Mouse (Mus musculus): ENCODE measurements at regions not wholly inside any gene's neighbourhood (a gene's known extent, or its start where the extent isn't known, plus 50 kb on each side); places are given as distances from the start of the nearest gene placed in this dataset.

- Histone ChIP-seq H3K9ac (replicated peaks; ENCODE audit: low read length) (no peak overlapping the region), H3K27ac (replicated peaks; ENCODE audit: low read depth, low read length) (no peak overlapping the region), H3K36me3 (replicated peaks; ENCODE audit: control insufficient read depth, insufficient read depth, low read depth, low read length) (no peaks in the 10 kb centered on the region), H3K4me3 (ENCODE audit: low read depth, low read length) (no peak overlapping the region), H3K27me3 (ENCODE audit: control insufficient read depth, insufficient read depth, low read length) (no peaks in the 10 kb centered on the region), H3K4me1 (ENCODE audit: control insufficient read depth, insufficient read depth, low read length) (no peaks in the 10 kb centered on the region), H3K4me2 (ENCODE audit: low read depth, low read length) (no peak overlapping the region), H3K9me3 (replicated peaks; ENCODE audit: control insufficient read depth, low read length) (no peaks in the 10 kb centered on the region)
- DNase-seq (ENCODE audit: low spot score), result no peak
- WGBS, result 94% methylated on average over 5 of the region's 5 CpGs
- no peak for ATAC-seq (replicated peaks; ENCODE audit: insufficient number of reproducible peaks, low FRiP score, low TSS enrichment, low read depth)
These were observed 179.7 kb upstream of the Tas2r134 start for GRCm38 (mm10) chr2:51447616-51448015.

DNA sequence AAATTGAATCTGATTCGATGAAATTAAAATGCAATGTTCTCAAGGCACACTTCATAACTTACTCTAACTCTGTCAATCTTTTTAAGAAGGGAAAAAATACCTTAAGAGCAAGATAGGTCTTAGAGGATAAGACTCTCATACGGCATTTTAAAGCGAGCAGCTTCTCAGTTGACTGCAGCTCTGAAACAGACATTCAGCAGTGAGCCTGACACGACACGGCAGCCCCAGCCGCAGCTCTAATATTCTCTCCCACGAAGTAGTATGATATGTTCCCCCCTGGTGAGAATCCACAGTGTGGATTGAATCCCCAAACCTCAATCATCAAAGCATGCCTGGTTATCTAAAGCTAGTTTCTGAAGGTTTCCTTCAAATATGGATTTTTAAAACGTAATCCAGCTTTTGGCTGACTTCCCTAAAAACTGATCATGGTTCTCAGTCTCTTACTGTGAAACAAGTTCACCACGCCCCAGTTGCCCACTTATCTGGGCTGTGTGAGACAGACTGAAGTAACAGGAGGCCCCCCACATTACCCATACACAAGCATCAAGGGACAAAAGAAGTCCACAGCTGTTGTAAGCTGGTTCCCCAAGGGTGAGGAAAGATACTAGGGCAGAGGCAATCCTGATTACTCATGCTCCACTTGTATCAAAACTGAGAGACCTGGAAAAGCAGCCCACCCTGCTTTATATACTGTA is 182.8 kb upstream of the Tas2r134 start:
- Histone ChIP-seq H3K4me3 (ENCODE audit: low read depth, low read length) (no peak overlapping the region), H3K4me1 (ENCODE audit: control insufficient read depth, insufficient read depth, low read length) (no peaks in the 10 kb centered on the region), H3K36me3 (replicated peaks; ENCODE audit: control insufficient read depth, insufficient read depth, low read depth, low read length) (no peaks in the 10 kb centered on the region), H3K27ac (replicated peaks; ENCODE audit: low read depth, low read length) (no peak overlapping the region), H3K9me3 (replicated peaks; ENCODE audit: control insufficient read depth, low read length) (no peaks in the 10 kb centered on the region), H3K27me3 (ENCODE audit: control insufficient read depth, insufficient read depth, low read length) (no peaks in the 10 kb centered on the region), H3K4me2 (ENCODE audit: low read depth, low read length) (no peak overlapping the region), H3K9ac (replicated peaks; ENCODE audit: low read length) (no peak overlapping the region)
- ATAC-seq (replicated peaks; ENCODE audit: insufficient number of reproducible peaks, low FRiP score, low TSS enrichment, low read depth) (no peak), DNase-seq (ENCODE audit: low spot score) (no peak)
- 63% methylated on average over 9 of the region's 9 CpGs for WGBS

DNA sequence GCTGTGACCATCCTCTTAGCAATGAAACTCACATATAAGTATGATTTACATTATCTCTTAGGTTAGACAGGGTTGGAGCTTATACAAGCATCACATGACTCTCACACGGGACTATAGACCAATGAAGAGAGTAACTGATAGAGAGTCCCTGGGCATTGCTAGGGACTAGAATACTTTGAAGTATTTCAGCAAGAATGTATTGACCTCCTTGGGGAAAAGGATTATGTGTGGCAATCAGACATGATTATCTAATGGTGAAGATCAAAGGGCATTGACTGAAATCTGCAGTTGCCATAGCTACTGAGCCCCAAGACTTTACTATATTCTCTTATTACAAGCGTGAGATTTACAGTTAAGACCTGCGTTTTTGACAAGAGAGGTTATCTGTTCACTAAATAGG is 183.4 kb upstream of the Tas2r134 start:
- no peaks in the 10 kb centered on the region for H3K27me3 ChIP-seq (ENCODE audit: control insufficient read depth, insufficient read depth, low read length)
- H3K4me1 ChIP-seq (ENCODE audit: control insufficient read depth, insufficient read depth, low read length), result no peaks in the 10 kb centered on the region
- H3K36me3 ChIP-seq (replicated peaks; ENCODE audit: control insufficient read depth, insufficient read depth, low read depth, low read length), result no peaks in the 10 kb centered on the region
- no peak overlapping the region for H3K27ac ChIP-seq (replicated peaks; ENCODE audit: low read depth, low read length)
- WGBS, result 55% methylated on average over 3 of the region's 3 CpGs
- ATAC-seq (replicated peaks; ENCODE audit: insufficient number of reproducible peaks, low FRiP score, low TSS enrichment, low read depth) (no peak), DNase-seq (ENCODE audit: low spot score) (peak; percentile 25)
- no peak overlapping the region for H3K9ac ChIP-seq (replicated peaks; ENCODE audit: low read length)
- no peaks in the 10 kb centered on the region for H3K9me3 ChIP-seq (replicated peaks; ENCODE audit: control insufficient read depth, low read length)
- no peak overlapping the region for H3K4me3 ChIP-seq (ENCODE audit: low read depth, low read length)
- H3K4me2 ChIP-seq (ENCODE audit: low read depth, low read length), result no peak overlapping the region

GRCm38 (mm10) chr2:51439047-51439446 is 188.3 kb upstream of the Tas2r134 start:
- DNase-seq (ENCODE audit: low spot score) (no peak), ATAC-seq (replicated peaks; ENCODE audit: insufficient number of reproducible peaks, low FRiP score, low TSS enrichment, low read depth) (no peak)
- H3K27ac ChIP-seq (replicated peaks; ENCODE audit: low read depth, low read length), result no peak overlapping the region
- WGBS, result 55% methylated on average over 1 of the region's 1 CpGs
- no peak overlapping the region for H3K4me2 ChIP-seq (ENCODE audit: low read depth, low read length)
- H3K9me3 ChIP-seq (replicated peaks; ENCODE audit: control insufficient read depth, low read length), result no peaks in the 10 kb centered on the region
- no peak overlapping the region for H3K9ac ChIP-seq (replicated peaks; ENCODE audit: low read length)
- no peaks in the 10 kb centered on the region for H3K27me3 ChIP-seq (ENCODE audit: control insufficient read depth, insufficient read depth, low read length)
- H3K36me3 ChIP-seq (replicated peaks; ENCODE audit: control insufficient read depth, insufficient read depth, low read depth, low read length), result no peaks in the 10 kb centered on the region
- H3K4me1 ChIP-seq (ENCODE audit: control insufficient read depth, insufficient read depth, low read length), result no peaks in the 10 kb centered on the region
- no peak overlapping the region for H3K4me3 ChIP-seq (ENCODE audit: low read depth, low read length)

DNA sequence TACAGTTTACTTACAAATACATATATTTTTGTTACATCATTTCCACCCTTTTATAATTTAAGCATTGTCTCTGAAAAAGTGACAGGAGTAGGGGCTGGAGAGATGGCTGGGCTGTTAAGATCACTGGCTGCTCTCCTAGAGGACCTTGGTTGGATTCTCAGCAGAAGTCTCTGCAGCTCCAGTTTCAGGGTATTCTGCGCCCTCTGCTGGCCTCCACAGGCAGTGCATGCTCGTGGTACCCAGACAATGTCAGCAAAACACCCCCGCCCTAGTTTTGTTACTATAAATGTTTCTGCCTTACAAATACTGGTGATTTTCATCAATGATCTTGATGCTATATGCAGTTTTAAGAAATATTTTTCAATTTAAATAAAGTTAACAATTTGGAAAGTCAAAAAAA is 190.7 kb upstream of the Tas2r134 start:
- H3K4me1 ChIP-seq (ENCODE audit: control insufficient read depth, insufficient read depth, low read length), result no peaks in the 10 kb centered on the region
- 42% methylated on average over 3 of the region's 3 CpGs for WGBS
- H3K36me3 ChIP-seq (replicated peaks; ENCODE audit: control insufficient read depth, insufficient read depth, low read depth, low read length), result no peaks in the 10 kb centered on the region
- no peak overlapping the region for H3K4me2 ChIP-seq (ENCODE audit: low read depth, low read length)
- H3K4me3 ChIP-seq (ENCODE audit: low read depth, low read length), result no peak overlapping the region
- ATAC-seq (replicated peaks; ENCODE audit: insufficient number of reproducible peaks, low FRiP score, low TSS enrichment, low read depth), result no peak
- no peak overlapping the region for H3K27ac ChIP-seq (replicated peaks; ENCODE audit: low read depth, low read length)
- peak; percentile 48 for DNase-seq (ENCODE audit: low spot score)
- no peaks in the 10 kb centered on the region for H3K27me3 ChIP-seq (ENCODE audit: control insufficient read depth, insufficient read depth, low read length)
- H3K9ac ChIP-seq (replicated peaks; ENCODE audit: low read length), result no peak overlapping the region
- H3K9me3 ChIP-seq (replicated peaks; ENCODE audit: control insufficient read depth, low read length), result no peaks in the 10 kb centered on the region

GRCm38 (mm10) chr2:51431564-51431963 is 195.7 kb upstream of the Tas2r134 start:
- DNase-seq (ENCODE audit: low spot score), result no peak
- Histone ChIP-seq H3K4me3 (ENCODE audit: low read depth, low read length) (no peak overlapping the region), H3K9me3 (replicated peaks; ENCODE audit: control insufficient read depth, low read length) (no peaks in the 10 kb centered on the region), H3K36me3 (replicated peaks; ENCODE audit: control insufficient read depth, insufficient read depth, low read depth, low read length) (no peaks in the 10 kb centered on the region), H3K4me1 (ENCODE audit: control insufficient read depth, insufficient read depth, low read length) (no peaks in the 10 kb centered on the region), H3K4me2 (ENCODE audit: low read depth, low read length) (no peak overlapping the region), H3K9ac (replicated peaks; ENCODE audit: low read length) (no peak overlapping the region), H3K27me3 (ENCODE audit: control insufficient read depth, insufficient read depth, low read length) (no peaks in the 10 kb centered on the region), H3K27ac (replicated peaks; ENCODE audit: low read depth, low read length) (no peak overlapping the region)
- ATAC-seq (replicated peaks; ENCODE audit: insufficient number of reproducible peaks, low FRiP score, low TSS enrichment, low read depth), result no peak
- WGBS, result 82% methylated on average over 3 of the region's 3 CpGs

GRCm38 (mm10) chr2:51429716-51430115 is 197.6 kb upstream of the Tas2r134 start:
- DNase-seq (ENCODE audit: low spot score) (no peak), ATAC-seq (replicated peaks; ENCODE audit: insufficient number of reproducible peaks, low FRiP score, low TSS enrichment, low read depth) (no peak)
- Histone ChIP-seq H3K4me3 (ENCODE audit: low read depth, low read length) (no peak overlapping the region), H3K4me1 (ENCODE audit: control insufficient read depth, insufficient read depth, low read length) (no peaks in the 10 kb centered on the region), H3K4me2 (ENCODE audit: low read depth, low read length) (no peak overlapping the region), H3K27ac (replicated peaks; ENCODE audit: low read depth, low read length) (no peak overlapping the region), H3K36me3 (replicated peaks; ENCODE audit: control insufficient read depth, insufficient read depth, low read depth, low read length) (no peaks in the 10 kb centered on the region), H3K27me3 (ENCODE audit: control insufficient read depth, insufficient read depth, low read length) (no peaks in the 10 kb centered on the region), H3K9ac (replicated peaks; ENCODE audit: low read length) (no peak overlapping the region), H3K9me3 (replicated peaks; ENCODE audit: control insufficient read depth, low read length) (no peaks in the 10 kb centered on the region)
- 80% methylated on average over 5 of the region's 5 CpGs for WGBS

DNA sequence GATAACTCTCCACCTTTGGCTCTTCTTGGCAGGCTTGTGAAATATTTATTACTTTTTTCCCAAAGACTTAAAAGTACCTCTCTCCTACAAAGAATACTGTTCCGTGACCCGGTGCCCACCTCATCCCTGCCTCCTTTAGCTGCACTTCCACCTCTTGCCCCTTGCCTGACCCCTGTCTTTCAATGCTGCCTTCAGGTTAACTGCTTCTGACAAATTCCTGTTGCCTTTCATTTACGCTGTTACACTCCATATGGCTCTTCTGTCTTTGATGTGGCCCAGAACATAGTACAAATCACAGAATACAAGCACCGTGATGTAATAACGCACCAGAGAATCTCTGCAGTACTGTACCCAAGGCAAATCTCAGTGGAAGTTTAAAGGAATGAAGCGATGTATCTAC is 204.9 kb upstream of the Tas2r134 start:
- H3K9ac ChIP-seq (replicated peaks; ENCODE audit: low read length), result no peak overlapping the region
- 20% methylated on average over 6 of the region's 6 CpGs for WGBS
- H3K27me3 ChIP-seq (ENCODE audit: control insufficient read depth, insufficient read depth, low read length), result no peaks in the 10 kb centered on the region
- H3K4me3 ChIP-seq (ENCODE audit: low read depth, low read length), result no peak overlapping the region
- H3K4me1 ChIP-seq (ENCODE audit: control insufficient read depth, insufficient read depth, low read length), result no peaks in the 10 kb centered on the region; the same call in 1 of the 2 replicates
- peak; percentile 23; the same call in 1 of the 2 replicates for ATAC-seq (replicated peaks; ENCODE audit: insufficient number of reproducible peaks, low FRiP score, low TSS enrichment, low read depth)
- peak; percentile 67 for DNase-seq (ENCODE audit: low spot score)
- no peaks in the 10 kb centered on the region for H3K9me3 ChIP-seq (replicated peaks; ENCODE audit: control insufficient read depth, low read length)
- H3K36me3 ChIP-seq (replicated peaks; ENCODE audit: control insufficient read depth, insufficient read depth, low read depth, low read length), result no peaks in the 10 kb centered on the region
- H3K27ac ChIP-seq (replicated peaks; ENCODE audit: low read depth, low read length), result no peak overlapping the region
- no peak overlapping the region for H3K4me2 ChIP-seq (ENCODE audit: low read depth, low read length)

All from embryonic facial prominence, embryonic 11.5 days (tissue).